Mouse (Mus musculus): ENCODE results near the gene Grik1.

The Grik1 gene

GRCm38 (mm10) chr16:87851550-87851949 lies 438.5 kb downstream of the Grik1 start:
- WGBS = 56% methylated on average over 2 of the region's 2 CpGs

DNA sequence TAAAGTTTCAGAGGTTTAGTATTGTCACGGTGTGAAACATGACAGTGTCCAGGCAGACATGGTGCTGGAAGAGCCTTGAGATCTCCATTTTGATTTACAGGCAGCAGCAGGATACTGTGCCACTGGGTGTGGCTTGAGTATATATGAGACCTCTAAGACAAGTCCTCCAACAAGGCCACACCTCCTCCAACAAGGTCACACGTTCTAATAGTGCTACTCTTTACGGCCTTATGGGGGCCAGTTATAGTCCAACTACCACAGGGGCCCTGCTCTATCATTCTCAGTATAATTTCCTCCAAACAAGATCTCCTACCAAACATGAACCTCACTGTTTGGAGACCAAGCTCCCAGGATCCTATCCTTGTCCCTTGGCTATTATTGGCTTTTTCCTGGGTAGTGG lies 441.3 kb downstream of the Grik1 start:
- 94% methylated on average over 3 of the region's 3 CpGs for WGBS
